Mouse (Mus musculus) adrenal gland, postnatal 14 days (tissue): Measurements from ENCODE around the gene Dab1. TPM values are rescaled to one million over a fixed set of nuclear protein-coding genes. Genes with fewer than 3 reads are reported as not detected.

Source experiments
- DNase-seq: peaks from one replicate; pipeline ENCODE4 v3.0.0; 2021; ENCODE audit warnings: mixed read lengths
- total RNA-seq: library from RNA; stranded (reverse); gene quantifications from 2 replicates; pipeline ENCODE4 v1.2.3, GENCODE M21; 2021

The Dab1 gene
- total RNA-seq, 1 experiment from 2014 or later, result 0.37 TPM

DNA sequence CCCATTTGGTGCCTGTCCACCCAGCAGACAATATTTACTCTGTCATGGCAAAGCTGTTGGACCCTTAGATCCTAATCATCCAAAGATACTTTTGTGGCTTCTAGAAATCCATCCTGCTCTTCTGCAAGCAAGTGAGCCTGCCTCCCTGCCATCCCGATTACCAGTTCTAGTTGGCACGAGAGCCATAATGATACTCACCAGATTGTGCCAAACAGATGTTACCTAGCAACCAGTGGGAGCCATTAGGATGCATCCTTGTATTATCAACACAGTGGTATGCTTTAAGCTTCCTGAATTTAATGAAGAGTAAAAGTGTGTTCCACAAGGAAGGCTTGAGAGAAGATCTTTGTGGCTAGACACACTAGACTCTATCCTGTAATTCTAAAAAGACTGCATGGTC, 355.8 kb downstream of the Dab1 start:
- no peak for DNase-seq

DNA sequence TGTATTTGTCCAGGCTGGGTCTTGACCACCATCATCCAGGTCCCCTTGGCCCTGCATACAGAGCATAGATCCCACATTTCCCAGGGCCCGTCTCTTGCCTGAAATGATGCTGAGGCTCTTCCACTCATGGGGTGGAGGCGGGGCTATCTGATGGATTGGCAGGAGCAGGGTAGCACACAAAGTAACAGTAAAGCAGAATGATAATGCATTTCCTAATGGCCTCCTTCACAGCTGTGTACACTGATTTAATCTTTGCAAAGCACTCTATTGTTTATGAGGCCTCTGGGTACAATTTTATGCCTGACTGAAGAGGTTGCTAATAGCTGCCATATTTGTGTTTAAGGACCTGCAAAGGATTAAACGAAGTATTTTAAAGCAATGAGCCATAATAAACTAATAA, 374.7 kb downstream of the Dab1 start:
- DNase-seq, result no peak

DNA sequence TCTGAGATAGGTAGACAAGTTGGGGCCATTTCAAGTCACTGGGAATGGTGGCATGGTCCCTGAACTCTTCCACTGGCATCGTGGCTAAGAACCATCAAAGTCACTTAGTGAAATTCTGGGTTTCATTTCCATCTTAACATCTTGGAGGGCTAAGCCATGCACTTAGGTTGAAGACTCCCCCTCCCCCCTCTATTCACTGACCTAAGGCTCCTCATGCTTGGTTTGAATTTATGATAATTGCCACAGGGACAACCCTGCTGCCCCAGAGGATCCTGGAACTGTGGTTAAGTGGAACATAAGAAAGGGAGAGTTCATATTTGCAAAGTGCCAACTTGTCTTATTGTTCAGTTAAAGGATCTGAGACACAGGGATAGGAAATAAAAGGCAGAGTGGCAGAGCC, 375.2 kb downstream of the Dab1 start:
- DNase-seq, result no peak

DNA sequence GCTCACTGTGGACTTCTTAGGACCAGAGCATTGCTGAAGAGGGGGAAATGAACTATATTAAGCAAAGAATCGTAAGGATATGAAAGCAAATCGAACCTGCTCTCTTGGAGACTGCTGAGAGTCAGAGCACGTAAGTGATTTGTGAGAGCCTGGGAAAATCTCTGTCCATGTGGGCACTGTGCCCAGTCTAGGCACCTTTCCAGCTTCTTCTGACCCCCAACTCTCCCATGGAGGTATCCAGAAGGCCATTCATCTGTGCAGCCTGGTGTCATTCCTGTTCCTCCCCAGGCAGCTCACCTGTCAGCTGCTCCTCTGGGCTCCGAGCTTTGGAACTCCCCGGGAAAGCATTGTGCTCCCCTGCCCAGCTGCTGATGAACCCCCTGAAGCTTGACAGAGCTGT, 389.2 kb downstream of the Dab1 start:
- DNase-seq, result peak; percentile 5

GRCm38 (mm10) chr4:104011683-104012082, 392.5 kb downstream of the Dab1 start:
- DNase-seq, result no peak

GRCm38 (mm10) chr4:104012150-104012549, 393.0 kb downstream of the Dab1 start:
- no peak for DNase-seq

DNA sequence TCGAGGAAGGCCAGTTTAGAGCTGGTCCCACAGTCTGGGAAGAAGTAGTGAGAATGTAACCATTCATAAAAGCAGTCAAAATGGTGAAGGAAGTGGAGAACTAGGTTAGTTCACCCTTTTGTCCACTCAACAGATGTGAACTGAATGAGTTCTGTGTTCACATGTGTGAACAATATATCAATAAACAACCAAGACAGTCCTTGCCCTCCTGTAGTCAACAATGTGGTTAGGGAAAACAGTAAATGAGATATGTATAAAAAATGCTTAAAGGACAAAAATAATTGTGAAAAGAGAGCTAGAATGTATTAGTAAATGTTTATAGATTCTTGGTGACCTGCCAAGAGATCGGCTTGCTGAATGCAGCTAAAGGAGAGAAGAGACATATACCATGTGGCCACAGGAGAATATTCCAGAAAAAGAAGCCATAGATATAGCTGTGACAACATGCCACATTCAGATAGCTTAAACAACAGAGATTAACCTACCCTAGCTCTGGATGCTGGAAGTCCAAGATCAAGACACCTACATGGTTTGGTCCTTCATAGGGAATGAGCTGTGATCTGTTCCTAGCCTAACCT, 406.0 kb downstream of the Dab1 start:
- DNase-seq, result no peak

DNA sequence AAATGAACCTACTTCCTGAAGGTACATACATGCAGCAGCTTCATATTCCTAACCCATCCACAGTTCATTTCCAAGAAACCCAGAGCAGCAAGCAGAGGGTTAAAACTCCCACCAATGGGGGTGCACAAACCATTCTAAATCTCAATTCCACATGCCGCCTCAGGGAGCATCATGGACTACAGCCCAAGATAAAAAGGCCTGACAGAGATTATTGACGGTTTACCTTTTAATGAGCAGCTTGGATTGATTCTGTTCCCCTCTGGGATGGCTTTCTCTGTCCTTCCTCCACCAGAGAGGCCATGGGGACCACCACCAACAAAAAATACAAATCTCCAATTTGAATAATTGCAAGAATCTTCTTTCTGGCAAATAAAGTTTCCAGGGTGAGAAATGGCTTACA, 407.7 kb downstream of the Dab1 start:
- DNase-seq, result no peak

- no peak for DNase-seq
Observed at GRCm38 (mm10) chr4:104027239-104027638, 408.1 kb downstream of the Dab1 start.

GRCm38 (mm10) chr4:104036091-104036490, 416.9 kb downstream of the Dab1 start:
- DNase-seq, result no peak

- DNase-seq, result no peak
Observed at GRCm38 (mm10) chr4:104039588-104039987, 420.4 kb downstream of the Dab1 start.

DNA sequence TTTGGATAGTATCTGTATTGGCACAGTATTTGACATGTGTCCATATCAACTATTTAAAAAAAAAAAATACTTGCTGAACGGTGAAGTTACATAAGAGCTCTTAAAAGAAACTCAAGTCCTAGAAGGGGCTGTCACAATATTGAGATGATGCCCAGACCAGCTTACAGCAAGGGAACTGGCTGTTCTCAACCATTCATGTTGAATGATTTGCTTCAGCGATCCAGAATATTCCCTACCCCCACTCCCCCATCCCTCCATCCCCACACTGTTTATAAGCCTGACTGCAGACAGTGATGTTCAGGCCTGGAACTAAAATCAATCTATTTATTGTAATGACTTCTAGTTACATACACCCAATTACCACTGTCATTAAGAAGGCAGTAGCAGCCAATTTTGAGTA, 424.3 kb downstream of the Dab1 start:
- no peak for DNase-seq

DNA sequence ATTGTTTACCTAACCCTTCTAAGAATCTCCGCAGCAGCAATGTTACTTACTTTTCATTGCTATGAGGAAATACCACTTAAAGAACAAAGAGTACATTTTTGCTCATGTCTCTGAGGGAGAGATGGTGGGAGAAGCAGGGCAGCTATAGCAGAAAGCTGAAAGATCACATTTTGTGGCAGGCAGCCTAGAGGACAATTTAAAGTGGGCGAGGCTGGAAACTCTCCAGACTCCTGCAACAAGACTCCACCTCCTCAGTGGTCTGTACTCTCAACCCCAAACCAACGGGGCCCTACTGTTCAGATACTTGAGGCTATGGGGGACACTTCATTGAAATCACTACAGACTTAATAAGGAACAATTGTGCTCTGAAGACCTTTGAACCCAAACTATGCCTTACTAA, 425.5 kb downstream of the Dab1 start:
- DNase-seq, result no peak

DNA sequence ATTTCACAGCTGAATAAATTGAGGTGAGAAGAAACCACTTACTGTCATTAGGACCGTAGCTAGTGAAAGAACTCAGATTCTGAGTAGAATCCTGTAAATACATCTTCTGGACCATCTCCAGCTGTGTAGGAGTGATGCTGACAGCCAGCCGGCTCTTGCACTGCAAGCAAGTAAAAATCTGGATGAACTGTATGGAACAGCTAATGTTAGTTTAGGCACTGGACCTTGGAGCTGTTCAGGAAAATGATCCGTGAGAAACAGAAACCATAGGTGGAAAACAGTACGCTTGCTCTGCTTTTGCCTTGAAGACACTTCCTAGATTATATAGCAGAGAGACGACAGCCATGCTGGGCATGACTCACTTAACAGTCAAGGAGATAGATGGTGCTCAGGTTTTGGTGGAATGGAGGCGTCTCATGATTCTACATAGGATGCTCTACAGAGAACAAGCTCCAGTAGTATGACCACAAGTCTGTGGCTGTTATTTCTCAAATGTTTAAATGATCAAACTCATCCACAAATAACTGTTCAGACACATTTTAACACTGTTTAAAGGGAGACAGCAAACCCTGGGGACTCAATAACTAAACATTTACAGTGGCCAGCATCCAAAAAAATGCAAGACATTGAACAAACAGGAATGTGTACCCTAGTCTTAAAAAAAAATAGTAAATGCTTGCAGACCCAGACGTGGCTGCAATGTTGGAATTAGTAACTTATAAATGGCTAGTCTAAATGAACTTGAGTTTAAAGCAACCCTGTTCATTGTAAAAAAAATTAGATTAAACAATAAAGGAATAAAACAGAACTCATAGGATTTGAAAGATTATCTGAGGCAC, 429.0 kb downstream of the Dab1 start:
- DNase-seq, result no peak

DNA sequence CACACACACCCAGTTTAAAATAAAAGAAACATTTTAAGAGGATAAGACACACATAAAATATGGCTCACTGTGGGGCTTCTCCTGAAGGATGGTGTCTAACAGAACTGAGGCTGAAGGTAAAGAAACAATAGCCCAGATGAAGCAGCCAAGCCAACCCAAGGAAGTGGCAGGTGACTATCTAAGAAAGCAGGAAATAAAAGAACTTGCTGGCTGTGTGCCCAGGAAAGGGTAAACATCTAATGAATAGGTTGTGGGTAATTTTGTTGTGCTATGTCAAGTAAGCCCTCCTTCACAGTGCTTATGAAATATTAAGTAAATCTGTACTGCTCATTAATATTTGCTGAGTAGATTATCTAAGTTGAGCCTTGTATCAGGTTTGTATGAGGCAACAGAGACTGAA, 438.0 kb downstream of the Dab1 start:
- no peak for DNase-seq

DNA sequence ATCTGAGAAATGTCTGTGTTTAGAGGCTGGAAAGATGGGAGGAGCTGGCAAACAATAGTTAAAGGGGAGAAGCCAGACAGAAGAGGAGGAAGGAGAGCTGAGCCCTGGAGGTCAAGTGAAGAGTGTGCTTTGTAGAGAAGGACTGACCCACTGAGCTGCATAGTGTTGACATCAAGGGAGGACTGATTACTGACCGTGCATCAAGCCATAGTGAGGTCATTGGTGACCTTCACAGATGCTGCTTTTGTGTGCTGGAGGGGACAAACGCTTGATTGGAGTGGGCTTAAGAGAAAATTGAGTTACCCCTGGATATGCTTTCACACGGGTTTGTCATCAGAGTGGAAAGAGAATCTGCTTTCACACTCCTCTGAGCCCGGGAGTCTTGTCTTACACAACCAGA, 440.4 kb downstream of the Dab1 start:
- no peak for DNase-seq

- no peak for DNase-seq
Observed at GRCm38 (mm10) chr4:104062356-104062755, 443.2 kb downstream of the Dab1 start.

- no peak for DNase-seq
Observed at GRCm38 (mm10) chr4:104066901-104067300, 447.7 kb downstream of the Dab1 start.

- DNase-seq, result no peak
Observed at GRCm38 (mm10) chr4:104067748-104068147, 448.6 kb downstream of the Dab1 start.

DNA sequence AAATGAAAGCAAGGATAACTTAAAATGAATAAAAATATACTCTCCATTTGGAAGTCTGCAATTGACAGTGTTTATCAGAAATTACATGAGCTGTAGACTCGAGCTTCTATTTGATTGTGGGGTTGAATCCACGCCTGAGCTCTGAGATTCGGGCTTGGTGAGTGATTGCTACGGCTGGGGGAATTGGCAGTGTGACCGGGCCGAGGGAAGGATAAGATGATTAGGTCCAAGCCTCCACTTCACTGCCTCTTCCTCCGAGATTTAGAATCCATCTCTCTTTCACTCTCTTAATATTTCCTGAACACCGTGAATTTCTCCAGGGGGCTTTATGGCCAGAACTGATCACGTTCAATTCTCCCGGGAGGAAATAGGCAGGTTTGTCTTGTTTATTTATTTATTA, 452.1 kb downstream of the Dab1 start:
- DNase-seq, result no peak

GRCm38 (mm10) chr4:104073920-104074459, 454.8 kb downstream of the Dab1 start:
- DNase-seq, result no peak

DNA sequence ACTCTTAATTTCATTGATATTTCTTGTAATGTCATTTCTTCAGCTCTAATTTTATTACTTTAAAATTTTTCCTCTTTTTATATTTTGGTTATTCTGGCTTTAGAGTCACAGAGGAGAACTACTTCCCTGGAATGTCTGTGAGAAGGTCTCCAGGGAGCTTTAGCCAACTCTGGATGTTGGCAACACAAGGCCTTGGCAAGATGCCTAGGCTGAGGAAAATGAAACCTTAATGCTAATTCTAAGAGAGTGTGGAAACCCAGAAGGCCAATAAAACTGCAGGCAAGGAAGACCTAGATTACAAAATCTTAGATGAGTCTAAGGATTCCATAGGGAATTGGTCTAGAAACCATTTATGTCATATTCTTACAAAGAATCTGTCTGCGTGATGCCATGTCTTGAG, 458.6 kb downstream of the Dab1 start:
- DNase-seq, result peak; percentile 61

- DNase-seq, result no peak
Observed at GRCm38 (mm10) chr4:104106299-104106698, 487.1 kb downstream of the Dab1 start.

DNA sequence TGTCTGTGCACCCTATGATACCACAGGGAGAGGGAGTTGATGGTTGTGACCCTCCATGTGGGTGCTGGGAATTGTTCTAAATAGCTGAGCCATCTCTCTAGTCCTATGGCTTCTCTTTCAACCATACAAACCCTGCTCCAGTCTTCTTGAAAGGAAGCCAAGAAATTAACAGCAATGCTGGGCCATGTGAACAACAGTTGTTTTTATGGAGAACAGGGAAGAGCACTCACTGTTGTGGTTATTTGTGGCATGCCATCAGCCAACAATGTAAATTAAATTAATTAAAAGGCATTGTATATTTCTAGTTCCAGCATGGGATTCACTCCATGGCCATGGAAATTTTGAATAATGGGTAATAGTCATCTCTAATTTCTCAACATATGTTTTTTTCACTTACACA, 492.5 kb downstream of the Dab1 start:
- DNase-seq, result no peak
